Mouse (Mus musculus): ENCODE data around the gene 3110082I17Rik.

Gene 3110082I17Rik

DNA sequence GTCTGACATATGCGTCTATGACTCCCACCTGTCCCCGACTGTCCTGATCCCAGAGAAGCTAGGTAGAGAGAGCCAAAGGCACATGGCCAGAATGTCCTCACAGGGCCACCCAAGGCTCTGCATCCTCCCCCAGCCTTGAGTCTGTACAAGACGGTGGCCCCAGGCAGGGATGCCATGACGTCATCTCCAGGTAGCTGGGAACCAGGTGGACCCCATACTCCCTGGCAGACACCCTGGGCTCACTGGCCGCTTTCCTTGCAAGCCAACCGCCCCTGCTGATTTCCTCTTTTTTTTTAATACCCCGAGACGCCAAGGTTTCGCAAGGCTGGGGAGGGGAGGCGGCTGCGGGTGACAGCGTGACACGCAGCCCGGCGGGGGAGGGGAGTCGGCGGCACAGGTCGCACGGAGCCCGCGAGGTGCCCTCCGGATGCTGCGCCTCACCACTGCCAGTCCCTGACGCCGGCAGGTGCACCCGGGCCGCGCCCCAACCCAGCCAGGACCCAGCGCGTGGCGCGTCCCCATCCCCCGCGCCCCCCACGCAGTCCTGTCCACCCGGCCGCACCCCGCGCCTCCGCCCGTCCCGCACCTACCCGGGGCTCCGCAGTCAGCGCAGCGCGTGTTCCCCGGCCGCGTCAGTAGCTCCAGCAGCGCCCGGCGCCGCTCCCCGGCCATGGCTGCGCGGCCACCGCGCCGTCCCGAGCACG, 135.5 kb downstream of the 3110082I17Rik start:
- DNase-seq (ENCODE audit: low read depth): peak; percentile 77

DNA sequence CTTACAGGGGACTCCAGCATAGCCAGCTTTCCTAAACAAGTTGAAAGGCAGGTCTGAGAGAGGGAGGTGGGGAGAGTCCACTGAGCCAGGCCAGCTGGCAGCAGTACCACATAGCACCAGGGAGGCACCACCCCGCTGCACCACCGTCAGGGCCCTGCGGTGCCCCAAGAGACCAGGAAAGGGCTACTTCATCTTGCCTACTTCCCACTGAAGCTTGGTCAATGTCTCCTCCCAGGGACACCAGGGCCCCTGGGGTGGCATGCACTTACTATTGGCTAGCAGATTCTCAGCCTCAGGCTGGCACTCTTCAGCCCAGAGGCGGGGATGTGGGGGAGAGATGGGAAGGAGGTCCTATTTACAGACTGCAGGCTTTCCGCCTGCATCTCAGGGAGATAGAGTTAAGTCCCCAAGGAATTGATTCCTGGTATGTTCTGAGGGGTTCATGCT, 136.3 kb downstream of the 3110082I17Rik start:
- DNase-seq (ENCODE audit: low read depth): peak; percentile 66

DNA sequence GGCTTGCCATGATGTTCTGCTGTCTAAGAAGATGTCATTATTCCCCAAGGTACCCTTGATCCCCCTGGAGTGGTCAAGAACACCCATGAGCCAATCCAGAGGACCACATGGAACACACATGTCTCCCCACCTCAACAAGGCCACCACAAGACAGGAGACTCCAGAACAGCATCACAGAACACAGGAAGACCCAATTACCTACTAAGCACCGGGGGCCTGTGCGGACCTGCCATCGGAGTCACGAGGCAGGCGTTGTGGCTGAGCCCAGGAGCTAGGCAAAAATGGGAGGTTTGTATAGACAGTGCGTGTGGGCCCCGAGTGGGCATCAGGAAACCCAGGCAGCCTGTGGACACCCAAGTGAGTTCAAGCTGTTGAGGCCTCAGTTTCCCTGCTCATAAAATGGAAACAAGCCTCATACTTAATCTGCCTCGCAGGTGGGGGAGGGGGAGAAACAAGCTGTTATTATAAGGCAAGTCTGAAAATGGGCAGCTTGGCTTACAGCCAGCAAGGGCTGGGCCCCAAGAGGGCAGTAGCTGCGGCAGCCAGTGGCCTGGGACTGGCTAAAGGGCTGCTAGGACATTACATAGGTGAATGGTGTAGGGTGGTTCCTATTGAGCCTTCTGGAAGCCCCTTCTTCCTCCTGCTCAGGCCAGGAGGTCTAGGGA, 136.9 kb downstream of the 3110082I17Rik start:
- DNase-seq (ENCODE audit: low read depth): peak; percentile 77

DNA sequence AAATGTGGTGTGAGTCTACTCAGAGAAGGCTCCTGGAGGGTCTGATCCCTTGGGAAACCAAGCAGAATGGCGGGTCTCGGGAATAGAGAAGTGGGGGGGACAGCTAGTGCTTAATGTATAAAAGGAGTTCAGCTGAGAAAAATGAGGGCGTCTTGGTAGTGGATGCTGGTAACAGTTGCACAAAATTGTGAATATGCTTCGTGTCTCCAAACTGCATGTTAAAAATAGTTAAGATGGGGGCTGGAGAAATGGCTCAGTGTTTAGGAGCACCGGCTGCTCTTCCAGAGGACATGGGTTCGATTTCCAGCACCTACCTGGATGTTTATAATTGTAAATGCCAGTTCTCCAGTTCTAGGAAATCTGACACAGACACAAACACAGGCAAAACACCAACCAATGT, 139.0 kb downstream of the 3110082I17Rik start:
- DNase-seq (ENCODE audit: low read depth): no peak

DNA sequence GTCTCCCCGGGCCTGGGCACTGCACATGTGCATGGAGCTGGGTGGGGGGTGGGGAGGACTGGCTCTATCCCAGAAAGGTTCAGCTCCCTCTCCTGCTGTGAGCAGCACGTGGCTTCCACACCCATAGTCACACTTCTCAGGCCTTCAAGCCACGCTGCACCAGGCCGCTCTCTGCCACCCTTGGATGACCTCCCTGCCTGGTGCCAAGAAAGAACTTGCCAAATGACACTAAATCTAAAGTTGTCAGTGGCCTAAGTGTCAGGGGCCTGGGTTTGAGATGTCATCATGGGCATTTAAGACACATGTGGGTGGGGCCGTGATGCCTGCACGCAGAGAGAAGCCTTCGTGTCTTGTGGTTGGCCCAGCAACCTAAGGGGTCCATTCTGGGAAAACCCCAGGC, 139.9 kb downstream of the 3110082I17Rik start:
- DNase-seq (ENCODE audit: low read depth): no peak

DNA sequence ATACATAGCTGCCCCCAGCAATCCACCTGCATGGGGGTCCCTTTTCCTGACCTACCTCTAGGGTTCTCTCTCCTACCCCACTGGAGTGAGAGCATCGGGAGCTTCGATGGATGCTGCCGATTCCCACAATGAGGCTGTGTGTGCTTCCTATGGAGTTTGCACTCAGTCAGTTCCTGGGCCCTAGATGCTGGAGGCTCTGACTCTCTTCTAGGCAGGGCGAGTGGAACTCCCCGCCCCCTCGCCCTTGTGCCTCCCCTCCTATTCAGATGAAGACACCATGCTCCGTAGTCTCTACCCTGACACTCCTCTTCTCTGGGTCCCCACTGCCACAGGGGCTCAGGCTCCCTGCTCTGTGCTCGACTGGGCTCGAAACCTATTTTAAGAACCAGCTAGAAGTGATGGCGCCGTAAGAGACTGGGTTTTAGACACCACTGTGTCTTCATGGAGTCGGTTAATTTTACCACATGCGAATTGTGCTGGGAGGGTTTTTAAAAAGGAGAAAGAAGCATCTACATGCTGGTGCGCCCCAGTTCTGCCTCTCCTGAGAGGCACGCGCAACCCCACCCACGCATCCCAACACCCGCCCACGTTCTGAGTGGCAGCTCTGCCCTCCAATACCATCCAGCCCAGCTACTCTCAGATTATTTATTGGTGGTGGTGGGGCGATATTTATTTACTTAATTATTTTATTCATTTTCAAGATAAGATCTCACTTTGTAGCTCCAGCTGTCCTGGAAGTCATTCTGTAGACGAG, 142.4 kb downstream of the 3110082I17Rik start:
- DNase-seq (ENCODE audit: low read depth): no peak

DNA sequence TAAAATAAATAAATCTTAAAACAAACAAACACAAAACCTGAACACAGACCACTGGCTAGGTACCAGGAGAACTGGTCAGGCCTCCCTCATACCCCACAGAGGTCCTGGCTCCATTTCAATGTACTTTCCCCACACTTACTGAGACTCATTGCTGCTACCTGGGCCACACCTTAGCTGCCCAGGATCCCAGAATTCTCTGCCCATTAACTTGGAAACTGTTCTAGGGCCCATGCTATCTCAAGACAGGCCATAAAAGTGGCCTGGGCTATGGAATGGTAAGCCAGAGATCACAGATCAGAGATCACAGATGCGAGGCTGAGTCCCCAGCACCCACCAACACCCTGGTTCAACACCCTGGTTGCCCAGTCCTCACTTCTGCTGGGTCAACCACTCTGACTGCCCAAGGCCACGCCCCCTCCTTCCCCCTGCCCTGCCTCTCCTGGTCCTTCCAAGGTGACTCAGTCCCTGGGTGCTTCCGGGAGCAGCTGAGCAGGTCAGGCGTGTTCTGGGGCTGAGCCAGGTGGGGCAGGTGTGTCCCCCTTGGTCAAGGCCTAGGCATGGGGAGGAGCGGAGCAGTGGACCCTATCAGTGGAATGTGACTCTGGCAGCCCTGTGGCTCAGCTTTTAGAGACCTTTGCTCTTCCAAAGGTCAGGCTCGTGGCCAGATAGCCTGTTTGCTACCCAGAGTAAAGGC, 143.2 kb downstream of the 3110082I17Rik start:
- DNase-seq (ENCODE audit: low read depth): no peak

DNA sequence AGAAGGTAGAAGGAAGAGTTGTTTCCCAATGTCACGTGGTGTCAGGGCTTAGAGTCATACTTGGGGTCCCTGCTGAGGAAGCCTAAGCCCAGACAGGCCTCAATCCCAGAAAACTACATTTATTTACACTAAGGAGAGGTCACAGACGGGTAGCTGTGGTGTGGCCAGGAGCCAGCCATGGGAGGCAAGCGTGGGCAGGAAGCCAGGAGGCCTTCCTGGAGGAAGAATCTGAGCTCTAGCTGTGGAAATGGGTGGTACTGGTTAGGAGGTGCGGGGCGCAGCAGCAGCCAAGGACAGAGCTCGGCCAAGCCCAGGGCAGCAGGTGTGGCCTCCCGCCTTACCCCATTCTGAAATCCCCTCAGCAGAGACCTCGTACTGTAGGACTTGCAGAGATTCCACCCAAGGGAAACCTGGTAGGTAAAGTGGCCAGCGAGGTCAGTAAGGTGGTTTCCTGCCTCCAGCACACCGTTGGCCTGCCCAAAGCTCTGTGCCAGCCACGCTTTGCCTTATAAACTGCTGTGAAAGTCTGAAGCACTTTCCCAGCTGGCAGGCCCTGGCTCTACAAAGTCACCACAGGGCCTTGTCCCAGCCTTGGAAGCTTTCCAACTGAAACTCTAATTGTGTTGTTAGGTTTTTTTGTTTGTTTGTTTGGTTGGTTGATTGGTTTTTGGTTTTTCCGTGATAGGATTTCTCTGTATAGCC, 145.2 kb downstream of the 3110082I17Rik start:
- peak; percentile 50 for DNase-seq (ENCODE audit: low read depth)

DNA sequence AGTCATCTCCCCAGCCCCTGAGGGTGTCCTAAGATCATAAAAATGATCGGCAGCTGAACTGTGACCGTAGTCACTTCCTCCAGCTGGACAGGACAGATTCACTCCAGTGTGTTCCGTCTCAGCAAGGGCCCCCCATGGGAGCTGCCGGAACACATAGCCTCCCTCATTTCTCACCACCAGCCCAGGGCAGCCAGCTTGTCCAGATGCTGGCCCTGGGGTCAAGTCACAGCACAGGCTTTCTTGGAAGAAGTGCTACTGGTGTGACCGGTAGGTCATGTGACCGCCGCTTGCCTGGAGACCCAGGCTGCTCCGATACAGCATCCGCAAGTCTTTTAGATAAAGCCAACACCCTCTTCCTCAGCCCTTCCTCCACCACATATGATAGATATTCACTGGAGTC, 146.8 kb downstream of the 3110082I17Rik start:
- DNase-seq (ENCODE audit: low read depth): no peak

DNA sequence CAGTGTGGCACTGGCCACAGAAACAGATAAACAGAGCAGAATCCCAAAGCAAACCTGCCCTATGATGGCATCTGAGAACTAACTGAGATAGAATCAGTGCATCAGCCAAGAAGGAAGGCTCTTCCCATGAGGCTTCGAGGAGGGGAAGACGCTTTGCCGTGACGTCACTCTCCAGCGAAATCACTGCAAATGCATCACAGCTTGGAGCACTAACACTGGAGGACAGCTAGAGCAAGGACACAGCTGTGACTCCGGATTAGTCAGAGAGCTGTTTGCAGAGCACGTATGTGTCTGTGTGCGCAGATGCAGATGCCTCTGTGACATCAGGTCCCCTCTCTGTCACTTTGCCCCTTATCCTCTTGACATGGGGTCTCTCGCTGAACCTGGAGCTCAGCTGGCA, 148.5 kb downstream of the 3110082I17Rik start:
- DNase-seq (ENCODE audit: low read depth): no peak

DNA sequence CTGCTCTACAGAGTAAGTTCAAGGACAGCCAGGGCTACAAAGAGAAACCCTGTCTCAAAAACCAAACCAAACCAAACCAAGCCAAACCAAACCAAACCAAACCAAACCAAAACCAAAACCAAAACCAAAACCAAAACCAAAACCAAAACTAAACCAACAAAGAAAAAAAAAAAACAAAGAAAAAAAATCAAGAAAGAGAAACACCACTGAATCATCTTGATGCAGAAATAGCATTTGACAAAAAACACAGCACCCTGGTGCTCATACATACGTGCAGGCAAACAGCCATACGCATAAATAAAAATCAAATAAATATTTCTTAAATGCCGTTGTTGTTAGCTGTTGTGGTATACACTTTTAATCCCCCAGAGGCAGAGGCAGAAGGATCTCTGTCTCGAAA, 149.8 kb downstream of the 3110082I17Rik start:
- DNase-seq (ENCODE audit: low read depth): no peak

DNA sequence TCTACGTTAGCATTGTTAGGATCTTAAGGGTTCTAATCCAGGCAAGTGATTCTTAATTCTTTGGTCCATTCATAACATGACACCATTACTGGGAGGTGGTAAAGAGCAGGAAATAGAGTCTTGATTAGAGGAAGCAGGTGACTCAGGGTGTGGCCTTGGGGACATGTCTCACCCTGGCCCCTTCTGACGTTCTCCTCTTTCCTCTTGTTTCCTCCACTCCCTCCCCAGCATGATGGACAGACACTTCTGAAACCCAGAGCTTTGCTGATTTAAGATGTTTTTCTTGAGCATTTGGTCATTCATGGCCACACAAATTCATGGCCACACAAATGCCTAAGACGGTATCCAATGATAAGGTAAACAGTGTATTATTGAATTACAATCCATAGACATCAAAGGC, 150.4 kb downstream of the 3110082I17Rik start:
- DNase-seq (ENCODE audit: low read depth): peak; percentile 80

Data from 416B (cell line).